Mouse (Mus musculus) ovary, adult 18-20 months (tissue): ENCODE measurements at regions not wholly inside any gene's neighbourhood (a gene's known extent, or its start where the extent isn't known, plus 50 kb on each side); places are given as distances from the start of the nearest gene placed in this dataset.
"Not testable (repeated sequence)": the region's sequence is repeated elsewhere in the genome, so short reads cannot be mapped to it uniquely, and the experiment has no call there.

Experiments
- DNase-seq: peaks from one replicate; pipeline ENCODE4 v3.0.0; 2022; ENCODE audit warnings: low spot score, mixed read lengths

DNA sequence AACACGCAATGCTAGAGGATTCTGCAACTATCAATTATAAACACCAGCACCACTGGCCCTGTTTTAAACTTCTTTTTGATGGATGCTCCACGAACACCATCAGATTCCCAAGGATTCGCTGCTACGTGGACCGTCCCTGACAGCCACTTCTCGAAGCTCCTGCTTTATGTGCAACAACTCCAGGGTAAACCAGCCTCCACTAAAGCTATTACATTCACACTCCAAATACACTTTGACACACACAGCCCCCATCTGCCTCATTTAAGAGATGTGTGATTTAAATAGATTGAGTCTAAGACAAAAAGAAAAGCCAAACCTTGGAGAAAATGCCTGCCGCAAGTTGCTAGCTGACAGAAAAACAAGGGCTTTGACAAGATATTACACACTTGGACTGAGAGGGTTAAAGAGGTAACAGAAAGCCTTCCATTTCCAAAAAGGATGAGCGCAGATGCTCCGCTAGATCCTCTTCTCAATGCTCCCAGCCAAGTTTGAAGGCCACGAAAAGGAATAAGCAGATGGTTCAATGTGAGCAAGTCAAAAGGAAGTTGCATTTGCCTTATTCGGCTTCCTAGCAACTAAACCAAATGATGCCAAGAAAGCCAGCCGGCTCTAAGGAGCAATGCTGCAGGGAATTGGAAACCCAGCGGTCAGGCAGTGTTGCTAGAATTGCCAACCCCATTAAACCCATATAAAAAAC is 54.0 kb upstream of the Cnep1r1 start:
- no peak for DNase-seq

DNA sequence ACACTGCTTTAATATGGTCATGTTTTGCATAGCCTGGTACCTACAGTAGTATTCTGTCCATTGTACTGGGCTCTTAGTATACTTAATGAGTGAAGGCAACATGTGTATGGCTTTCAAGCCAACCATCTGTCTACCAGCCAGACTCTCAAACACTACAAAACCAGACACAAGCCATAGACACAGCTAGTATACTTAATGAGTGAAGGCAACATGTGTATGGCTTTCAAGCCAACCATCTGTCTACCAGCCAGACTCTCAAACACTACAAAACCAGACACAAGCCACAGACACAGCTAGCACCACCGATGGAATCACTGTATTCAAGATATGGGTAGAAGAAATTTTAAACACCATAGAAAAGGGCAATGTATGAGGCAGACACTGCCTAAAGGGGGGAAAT is 59.5 kb upstream of the Cnep1r1 start:
- DNase-seq: not testable (repeated sequence)

DNA sequence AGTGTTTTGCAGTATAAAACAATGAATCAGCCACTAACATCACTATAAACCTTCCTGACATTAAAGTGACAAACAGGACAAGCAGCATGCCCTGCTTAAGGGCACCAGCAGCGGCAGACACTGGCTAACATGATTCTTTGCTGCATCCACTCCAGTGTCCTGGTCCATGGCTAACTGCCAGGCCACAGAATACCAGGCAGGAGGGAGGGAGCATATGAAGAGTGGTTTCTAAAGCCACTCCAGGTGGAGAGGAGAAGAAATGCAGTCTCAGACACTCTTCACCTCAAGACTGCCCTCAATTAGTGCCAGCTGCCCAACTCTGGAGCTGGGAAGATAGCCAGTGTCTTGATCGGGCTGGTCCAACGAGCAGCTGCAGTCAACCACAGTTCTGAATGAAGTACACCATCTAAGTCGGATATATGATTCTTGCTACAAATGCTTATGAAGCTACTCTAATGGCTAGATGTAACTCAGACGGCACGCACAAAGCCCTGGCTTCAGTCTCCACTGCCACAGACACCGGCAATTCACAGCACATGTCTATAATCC is 60.8 kb upstream of the Cnep1r1 start:
- no peak for DNase-seq

DNA sequence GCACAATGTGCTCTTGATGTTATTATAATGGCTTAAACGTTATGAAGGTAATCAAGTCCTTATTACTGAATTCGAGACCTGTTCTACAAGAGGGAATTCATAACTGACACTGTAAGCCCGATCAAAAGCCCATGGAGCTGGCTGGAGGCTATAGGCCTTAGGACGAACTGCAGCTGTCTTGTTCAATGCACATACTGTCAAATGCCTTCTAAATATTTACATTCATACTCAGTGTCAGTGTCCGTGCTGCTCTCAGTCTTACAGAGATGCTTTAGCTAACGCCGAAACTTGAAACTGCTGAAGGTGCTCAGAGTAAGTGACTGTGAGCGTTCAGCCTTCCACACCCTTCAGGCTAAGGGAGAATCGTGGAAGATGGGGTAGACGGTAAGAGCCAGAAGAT is 67.9 kb upstream of the Cnep1r1 start:
- DNase-seq: no peak

DNA sequence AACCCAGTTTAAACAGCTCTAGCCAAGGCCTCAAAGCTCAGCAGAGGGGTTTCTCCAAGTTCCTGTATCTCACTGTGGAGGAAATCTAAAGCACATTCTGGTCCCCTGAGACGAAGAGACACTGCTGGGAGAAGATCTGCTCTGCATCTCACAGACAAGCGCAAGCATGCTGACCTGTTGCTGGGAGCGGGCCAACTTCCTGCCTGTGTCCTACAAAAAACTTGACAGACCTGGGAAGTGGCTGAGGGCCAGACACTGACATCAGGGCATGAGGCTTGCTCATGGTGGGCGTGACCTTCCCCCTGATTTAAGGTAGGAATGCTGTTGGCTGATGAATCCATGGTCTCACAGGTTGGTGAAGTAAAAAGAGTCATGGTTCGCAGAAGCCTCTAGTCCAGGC is 69.5 kb upstream of the Cnep1r1 start:
- DNase-seq: no peak

DNA sequence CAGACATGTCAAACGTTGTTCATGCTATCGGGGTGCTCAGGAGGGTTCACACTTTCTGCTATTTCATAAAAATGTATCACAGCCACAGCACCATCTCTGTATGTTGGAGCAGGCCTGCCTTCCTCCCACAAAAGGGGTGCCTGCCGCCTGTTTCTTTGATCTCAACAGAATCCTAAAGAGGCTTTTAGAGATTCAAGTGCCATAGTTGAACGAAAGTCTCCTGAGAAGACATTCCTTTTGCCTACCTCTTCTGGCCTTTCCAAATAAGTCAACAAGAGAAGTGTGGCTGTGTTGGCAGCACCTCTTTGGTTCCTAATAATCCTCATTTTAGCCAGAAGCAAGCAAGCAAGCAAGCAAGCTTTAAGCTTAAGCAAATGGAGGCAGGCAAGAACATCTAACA is 72.6 kb upstream of the Cnep1r1 start:
- DNase-seq: no peak

DNA sequence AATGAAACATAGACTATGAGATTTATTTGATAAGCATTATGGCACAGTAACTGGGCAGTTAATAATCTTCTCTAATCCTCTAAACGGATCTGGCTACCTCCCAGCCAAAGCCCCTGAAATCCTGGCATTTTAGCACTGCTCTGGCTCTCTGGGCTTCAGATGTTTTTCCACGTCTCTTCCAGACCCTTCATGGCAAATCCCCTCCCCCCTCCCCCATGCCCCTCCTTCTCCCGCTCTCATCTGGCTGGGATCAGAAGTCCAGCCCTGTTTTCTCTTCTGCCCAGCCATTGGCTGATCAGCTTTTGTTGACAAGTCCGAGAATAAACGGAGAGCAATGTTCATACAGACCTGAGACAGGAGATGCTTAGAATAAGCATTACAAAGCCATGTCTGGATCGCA is 79.3 kb upstream of the Cnep1r1 start:
- DNase-seq: no peak

GRCm38 (mm10) chr8:88037994-88038393 is 78.6 kb upstream of the Zfp423 start:
- DNase-seq: no peak

DNA sequence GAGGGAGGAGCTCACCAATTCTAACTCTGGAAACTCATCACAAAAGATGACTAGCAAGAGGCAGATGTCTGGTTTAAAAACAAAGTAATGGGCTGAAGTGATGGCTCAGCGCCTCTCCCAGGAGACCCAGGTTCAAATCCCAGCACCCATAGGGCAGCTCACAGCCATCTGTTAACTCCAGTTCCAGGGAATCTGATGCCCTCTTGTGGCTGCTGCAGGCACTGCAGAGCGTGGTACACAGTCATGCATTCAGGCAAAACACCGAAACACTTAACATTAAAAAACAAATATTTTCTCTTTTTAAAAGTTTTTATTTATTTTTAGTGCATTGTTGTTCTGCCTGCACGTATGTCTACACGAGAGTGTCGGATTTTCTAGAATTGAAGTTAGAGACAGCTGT is 73.7 kb upstream of the Zfp423 start:
- no peak for DNase-seq

- DNase-seq: no peak
Observed at GRCm38 (mm10) chr8:88024496-88024895, 65.1 kb upstream of the Zfp423 start.

DNA sequence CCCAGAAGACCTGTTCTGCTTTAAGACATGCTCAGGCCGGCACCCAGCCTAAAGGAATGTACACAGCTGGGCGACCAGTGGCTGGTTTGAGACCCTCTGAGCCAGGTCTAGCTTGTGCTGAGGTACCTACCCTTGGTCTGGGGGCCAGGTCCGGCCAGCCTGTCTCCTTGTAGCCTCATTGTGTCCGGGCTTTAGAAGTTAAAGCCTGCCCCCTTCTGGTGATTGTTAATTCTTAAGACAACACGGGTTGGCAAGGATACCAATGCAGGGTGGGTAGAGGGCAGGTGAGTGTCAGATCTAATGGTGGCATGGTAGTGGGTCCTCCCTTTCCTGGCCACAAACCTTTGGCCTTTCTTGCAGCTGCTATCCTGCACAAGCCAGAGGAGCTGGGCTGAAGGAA is 64.0 kb upstream of the Zfp423 start:
- no peak for DNase-seq

DNA sequence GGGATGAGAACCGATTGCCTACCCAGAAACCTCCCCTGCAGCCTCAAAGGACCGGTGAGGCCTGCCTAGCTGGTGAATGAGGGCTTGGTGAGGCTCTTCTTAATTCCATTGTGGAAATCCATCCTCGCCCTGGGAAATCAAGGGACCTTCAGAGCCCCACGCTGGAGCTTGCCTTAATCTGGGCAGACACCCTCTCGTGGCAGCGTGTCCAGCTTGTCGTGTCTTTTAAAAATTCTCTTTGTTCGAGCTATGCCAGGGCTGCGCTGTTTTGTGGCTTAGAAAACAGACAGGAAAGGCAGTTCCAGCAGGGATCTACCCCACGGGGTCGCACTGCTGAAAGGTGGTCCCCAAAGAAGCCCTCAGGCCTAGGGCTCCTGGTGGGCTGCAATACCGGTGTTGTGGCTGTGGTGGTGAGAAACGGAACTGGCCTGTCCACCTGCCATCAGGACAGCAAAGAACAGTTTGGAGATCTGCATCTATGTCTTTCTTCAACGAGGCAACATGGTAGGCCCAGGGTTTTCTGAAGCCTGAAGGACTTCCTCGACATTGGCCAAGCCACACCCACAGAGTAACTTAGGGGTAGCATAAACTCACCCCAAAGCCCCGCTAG is 63.5 kb upstream of the Zfp423 start:
- DNase-seq: no peak

- no peak for DNase-seq
Observed at GRCm38 (mm10) chr8:88019243-88020115, 60.1 kb upstream of the Zfp423 start.

DNA sequence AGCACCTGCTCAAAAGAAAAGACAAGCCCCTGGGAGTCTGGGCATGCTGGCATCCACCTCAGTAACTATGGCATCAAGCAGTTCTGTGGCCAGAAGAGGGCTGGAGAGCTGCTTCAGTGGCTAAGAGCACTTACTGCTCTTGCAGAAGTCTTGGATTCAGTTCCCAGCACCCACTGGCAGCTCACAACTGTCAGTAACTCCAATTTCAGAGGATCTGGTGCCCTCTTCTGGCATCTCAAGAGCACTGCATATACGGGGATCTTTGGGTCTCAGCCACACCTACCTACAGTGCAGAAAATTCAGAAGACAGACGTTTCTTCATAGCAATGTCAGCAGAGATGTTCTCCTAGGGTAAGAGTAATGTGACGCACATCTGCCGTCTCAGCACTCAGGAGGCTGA is 59.1 kb upstream of the Zfp423 start:
- no peak for DNase-seq

GRCm38 (mm10) chr8:88012177-88012825 is 52.9 kb upstream of the Zfp423 start:
- DNase-seq: peak; percentile 48

DNA sequence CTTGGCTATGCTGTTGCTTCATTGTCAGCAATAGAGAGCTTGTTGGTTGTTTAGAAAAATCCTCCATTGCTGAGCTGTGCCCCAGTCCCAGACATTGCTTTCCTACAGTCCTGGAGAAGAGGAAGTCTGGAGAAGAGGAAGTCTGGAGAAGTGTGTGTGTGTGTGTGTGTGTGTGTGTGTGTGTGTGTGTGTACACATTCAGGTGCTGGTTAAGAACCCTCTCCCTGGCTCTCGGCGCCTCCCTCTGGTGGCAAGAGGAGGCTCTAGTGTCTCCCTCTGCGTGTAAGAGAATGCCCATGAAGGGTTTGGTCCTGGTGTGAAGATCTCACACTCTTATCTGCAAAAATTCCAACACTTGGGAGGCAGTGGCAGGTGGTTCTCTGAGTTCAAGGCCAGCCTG is 51.2 kb upstream of the Zfp423 start:
- DNase-seq: no peak

GRCm38 (mm10) chr8:88009878-88010277 is 50.5 kb upstream of the Zfp423 start:
- no peak for DNase-seq
